Mouse (Mus musculus) kidney, postnatal 10 days (tissue): ENCODE measurements around the gene Cox17.
"Not testable (repeated sequence)": the region's sequence is repeated elsewhere in the genome, so short reads cannot be mapped to it uniquely, and the experiment has no call there.

Experiments used
- DNase-seq: peaks from one replicate; pipeline ENCODE4 v3.0.0; 2021; ENCODE audit warnings: mixed read lengths

The Cox17 gene

GRCm38 (mm10) chr16:38346529-38347325 is at the start of gene Cox17, which contains the start of gene Gm21987:
TSS of gene Cox17 (plus strand) at chr16:38346991.
TSS of gene Gm21987 (plus strand) at chr16:38347040.
- DNase-seq: peak; percentile 95

DNA sequence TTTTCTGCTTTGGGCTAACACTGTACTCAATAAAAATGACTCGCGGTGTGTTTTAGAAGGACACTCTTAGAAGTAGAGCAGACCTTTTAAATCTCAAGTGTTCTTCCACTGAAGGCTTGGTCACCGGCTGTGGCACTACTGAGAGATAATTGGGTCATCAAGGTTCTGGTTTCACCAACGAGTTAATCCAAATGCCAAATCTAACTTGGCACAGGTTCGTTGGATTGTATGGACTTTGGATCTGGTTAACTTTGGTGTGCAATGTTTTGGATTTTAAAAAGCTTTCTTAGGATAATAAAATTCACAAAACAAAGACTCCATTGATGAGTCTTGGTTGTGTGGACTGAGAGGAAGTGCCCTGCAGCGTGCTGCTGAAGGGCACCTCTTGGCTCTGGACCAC is 48.4 kb upstream of the Cox17 start:
- DNase-seq: no peak

- no peak for DNase-seq
Measured at GRCm38 (mm10) chr16:38302367-38302766, 44.4 kb upstream of the Cox17 start.

GRCm38 (mm10) chr16:38304460-38305194 is 42.2 kb upstream of the Cox17 start:
- DNase-seq: peak; percentile 83

GRCm38 (mm10) chr16:38306571-38307220 is 40.1 kb upstream of the Cox17 start:
- DNase-seq: peak; percentile 30

DNA sequence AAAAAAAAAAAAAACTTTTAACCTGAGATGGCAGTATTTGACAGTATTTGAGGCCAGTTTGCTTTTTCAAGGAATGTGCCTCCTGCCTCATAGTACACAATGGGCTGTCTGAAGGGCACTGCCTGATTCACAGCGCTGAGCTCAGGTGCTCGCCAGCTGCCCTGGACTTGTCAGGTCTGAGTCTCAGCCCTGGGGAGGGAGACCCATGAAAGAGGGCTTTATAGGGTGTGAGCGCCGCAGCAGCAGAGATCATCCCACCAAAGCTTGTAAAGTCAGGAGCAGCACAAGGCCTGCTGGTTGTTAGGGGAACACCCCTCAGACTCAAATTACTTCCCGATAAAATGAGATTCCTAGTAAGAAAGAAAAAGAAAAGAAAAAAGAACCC is 39.6 kb upstream of the Cox17 start:
- no peak for DNase-seq

DNA sequence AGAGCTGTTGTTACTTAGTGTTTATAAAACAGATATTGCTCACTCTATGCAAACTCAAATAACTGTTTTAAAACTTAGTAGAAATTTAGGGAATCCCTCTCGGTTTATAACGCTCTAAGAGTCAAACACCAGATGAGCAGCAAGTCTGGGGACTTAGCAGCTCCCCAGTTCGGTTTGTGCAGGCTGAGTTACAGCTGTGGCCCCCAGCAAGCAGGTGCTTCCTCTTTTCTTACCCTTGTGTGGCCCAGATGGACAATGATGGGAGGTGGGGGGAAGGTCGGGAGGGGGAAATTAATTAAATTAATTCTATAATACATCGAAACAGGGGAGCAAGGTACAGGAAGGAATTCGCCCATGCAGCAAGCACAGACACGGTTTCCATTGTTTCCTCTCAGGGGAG is 39.1 kb upstream of the Cox17 start:
- no peak for DNase-seq

DNA sequence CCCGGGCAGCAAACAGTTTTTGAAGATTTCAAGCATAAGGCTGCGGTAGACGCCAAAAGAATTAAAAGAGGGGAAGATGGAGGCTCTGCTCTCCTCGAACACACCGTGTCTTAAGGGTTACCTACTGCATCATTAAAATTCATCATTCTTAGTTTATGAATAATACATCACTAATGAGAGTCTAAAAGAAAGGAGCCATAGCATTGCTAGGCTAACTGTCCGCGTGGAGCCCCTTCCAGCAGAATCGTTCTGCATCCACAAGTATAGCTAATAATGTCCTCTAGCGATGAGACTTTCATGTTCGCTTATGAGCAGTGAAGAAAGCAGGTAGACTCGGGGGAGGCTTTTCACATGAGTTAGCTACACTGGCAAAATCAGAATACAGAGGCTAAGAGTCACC is 38.6 kb upstream of the Cox17 start:
- DNase-seq: no peak

GRCm38 (mm10) chr16:38318492-38318891 is 28.3 kb upstream of the Cox17 start:
- DNase-seq: no peak

GRCm38 (mm10) chr16:38319087-38319486 is 27.7 kb upstream of the Cox17 start:
- no peak for DNase-seq

- peak; percentile 65 for DNase-seq
Measured at GRCm38 (mm10) chr16:38321452-38321935, 25.3 kb upstream of the Cox17 start.

DNA sequence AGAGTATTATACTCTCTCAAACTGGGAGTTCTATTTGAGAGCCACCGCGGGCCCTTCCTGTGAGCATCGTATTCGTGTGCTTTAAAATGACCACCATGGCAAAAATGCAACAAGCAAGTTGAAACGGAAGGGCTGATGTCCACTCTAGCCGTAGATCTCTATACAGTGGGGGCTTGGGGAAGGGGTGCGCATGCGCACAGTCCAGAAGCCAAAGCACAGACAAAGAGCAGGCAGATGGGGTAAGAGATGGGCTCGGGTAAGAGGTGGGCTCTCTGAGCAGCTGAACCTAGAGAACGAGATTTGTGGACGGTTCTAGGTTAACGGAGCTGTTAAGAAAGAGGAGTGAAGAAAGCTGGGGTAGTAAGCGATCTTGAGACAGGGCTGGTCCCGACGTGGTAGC is 22.5 kb upstream of the Cox17 start:
- DNase-seq: no peak

DNA sequence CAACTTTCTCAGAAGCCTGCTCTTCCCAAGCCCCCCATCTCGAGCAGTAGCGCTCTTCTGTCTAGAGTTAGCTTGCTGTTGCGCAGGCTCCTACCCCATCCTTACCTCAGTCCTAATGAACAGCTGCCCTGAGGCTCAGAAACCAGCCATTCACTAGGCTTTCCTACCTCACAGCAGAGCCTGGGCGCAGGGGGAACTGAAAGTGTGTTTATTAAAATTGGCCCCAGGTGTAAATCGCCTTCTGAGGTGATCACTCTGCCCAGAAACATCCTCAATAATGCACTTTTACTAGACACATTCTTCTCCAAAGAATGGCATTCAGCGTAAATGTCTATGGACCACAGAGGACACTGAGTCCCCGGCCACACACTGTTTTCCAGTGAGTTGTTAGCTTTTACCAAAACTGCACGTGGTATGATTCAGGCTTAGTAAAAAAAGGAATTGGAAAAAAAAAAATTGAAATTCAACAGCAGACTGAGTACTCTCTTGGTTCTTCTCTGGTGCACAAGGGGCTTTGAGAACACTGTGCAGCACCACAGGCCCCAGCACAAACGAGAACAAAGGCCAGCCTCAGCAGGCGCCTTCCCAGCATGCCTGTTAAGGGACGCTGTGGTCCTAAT is 19.9 kb upstream of the Cox17 start:
- DNase-seq: no peak

DNA sequence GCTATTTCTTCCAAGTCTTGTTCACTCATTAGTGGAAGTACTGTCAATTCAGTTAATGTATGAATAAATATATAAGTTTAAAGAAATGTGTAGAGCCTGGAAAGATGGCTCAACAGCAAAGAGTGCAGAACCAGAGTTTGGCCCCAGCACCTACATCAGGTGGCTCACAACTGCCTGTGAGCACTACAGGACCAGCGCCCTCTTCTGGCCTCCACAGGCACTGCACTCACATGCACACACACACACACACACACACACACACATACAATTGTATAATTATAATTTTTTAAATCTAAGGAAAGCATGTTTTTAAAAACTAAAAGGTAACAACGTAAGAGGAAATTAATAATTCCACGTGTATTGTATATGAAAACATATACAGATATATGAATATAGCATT is 17.5 kb upstream of the Cox17 start:
- no peak for DNase-seq

- DNase-seq: peak; percentile 37
Measured at GRCm38 (mm10) chr16:38334431-38334830, 12.4 kb upstream of the Cox17 start.

DNA sequence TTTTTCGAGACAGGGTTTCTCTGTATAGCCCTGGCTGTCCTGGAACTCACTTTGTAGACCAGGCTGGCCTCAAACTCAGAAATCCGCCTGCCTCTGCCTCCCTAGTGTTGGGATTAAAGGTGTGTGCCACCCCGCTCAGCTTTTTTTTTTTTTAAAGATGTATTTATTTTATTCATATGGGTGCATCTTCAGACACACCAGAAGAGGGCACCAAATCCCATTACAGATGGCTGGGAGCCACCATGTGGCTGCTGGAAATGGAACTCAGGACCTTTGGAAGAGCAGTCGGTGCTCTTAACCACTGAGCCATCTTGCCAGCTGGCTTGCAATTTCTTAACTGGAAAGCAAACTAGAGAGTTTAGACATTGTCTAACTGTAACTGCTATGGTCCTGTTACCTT is 8.7 kb upstream of the Cox17 start:
- not testable (repeated sequence) for DNase-seq

DNA sequence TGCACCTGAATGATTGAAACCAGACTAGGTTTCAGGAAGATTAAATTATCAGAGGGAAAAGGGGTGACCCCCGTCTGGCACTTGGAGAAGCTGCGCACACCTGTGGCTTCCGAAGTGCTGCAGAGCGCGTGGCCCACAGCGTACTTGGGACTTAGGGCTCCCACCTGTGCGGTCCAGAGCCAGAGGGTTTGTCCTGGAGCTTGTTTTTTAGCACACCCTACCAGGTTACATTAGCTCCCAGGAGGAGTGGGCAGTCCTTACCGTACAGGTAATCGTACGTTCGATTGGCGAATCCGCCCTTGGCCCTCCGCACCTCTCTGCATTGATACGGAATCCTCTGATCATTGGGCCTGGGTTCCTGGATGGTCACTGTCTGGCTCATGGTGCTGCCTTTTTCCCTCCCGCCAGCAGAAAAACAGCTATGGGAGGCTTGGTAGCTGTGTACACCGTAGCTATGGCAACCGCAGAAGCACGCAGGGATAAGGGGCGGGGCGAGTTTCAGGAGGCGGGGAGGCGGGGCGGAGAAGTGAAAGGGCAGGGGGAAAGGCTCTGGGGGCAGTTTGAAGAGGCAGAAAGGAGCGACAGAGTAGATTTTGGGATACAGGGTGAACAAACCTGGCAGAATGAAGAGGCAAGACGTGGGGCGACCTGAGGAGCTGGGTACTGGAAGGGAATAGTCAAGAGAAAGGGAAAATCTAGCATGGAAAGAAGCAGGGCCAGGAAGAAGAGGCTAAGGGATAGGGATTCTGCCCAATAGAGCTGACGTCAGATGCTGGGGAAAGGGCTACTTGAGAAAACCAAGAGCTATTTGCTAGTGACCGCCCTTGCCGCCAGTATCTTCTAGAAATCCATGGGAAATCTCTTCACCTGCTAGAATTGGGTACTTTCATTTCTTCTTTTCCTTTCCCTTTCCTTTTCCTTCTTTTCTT is 5.1 kb upstream of the Cox17 start, which contains the start of gene Maats1:
Maats1 (minus strand) TSS at position 748 of the 929 bp plus-strand sequence.
- peak; percentile 90 for DNase-seq

GRCm38 (mm10) chr16:38344941-38345725 is 1.7 kb upstream of the Cox17 start:
- no peak for DNase-seq

GRCm38 (mm10) chr16:38347588-38347987 is 797 bp downstream of the Cox17 start:
- DNase-seq: no peak

DNA sequence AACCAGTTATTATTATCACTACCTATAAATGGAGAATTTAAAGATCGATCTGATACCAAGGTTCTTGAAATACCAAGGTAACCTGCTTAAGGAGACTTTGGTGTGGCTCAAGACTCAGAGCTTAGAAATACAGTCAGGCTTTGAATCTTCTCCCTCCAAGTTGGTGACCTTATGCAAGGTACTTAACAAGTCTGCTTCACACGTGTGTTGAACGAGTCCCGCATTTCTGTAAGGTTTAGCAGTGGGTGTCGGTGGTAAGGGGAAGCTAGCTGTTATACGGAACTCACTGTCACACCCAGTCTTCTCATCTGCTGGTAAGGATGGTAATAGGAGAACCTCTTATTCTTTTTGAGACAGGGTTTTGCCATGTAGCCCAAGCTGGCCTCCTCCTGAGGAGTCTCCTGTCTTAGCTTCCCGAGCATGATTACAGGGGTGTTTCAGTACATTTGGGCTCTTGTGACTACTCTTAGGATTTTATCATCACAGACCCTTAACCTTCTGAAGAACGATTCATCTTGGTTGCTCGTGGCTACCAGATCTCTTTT is 1.5 kb downstream of the Cox17 start:
- DNase-seq: no peak

DNA sequence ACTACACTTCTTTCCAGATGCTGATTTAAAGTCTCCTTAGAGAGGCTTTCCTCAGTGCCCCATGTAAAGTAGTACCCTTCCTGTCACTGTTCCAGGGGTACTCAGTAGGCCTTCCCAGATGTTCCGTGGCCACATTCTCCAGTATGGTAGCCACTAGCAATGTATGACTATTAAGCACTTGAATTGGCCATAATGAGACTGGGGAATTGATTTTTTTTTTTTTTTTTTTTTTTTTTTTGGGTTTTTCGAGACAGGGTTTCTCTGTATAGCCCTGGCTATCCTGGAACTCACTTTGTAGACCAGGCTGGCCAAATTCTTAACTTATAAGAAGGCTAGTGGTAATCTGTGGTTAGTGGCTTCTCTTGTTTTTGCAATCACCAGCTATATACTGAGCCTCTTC is 3.1 kb downstream of the Cox17 start:
- DNase-seq: no peak
